Mouse (Mus musculus) megakaryocyte-erythroid progenitor cell, adult 5-6 weeks (primary cell): ENCODE measurements around the gene Copz1. TPM values are rescaled to one million over a fixed set of nuclear protein-coding genes. Genes with fewer than 3 reads are reported as not detected.
A peak's percentile ranks its signal among the peaks of the same experiment; 100 is the strongest.

Experiments
- ATAC-seq: replicated peaks from 2 replicates; pipeline ENCODE4 v1.8.0; 2016; ENCODE audit warnings: mild to moderate bottlenecking, inconsistent platforms; ENCODE audit not compliant: severe bottlenecking, poor library complexity, low FRiP score, low TSS enrichment
- total RNA-seq, 2 experiments: library from RNA; stranded (forward) in 1 of 2; stranded (reverse) in 1 of 2; fragments of 200-1000, 215-1000 nt in 1 of 2; fragments of >200 nt in 1 of 2; fragmentation: Nextera tagmentation in 1 of 2; gene quantifications; 2 replicates each; pipeline ENCODE4 v1.2.3; 2014 to 2017

Copz1 gene
- total RNA-seq, 2 experiments from 2014 or later: 91.2 to 218 TPM

DNA sequence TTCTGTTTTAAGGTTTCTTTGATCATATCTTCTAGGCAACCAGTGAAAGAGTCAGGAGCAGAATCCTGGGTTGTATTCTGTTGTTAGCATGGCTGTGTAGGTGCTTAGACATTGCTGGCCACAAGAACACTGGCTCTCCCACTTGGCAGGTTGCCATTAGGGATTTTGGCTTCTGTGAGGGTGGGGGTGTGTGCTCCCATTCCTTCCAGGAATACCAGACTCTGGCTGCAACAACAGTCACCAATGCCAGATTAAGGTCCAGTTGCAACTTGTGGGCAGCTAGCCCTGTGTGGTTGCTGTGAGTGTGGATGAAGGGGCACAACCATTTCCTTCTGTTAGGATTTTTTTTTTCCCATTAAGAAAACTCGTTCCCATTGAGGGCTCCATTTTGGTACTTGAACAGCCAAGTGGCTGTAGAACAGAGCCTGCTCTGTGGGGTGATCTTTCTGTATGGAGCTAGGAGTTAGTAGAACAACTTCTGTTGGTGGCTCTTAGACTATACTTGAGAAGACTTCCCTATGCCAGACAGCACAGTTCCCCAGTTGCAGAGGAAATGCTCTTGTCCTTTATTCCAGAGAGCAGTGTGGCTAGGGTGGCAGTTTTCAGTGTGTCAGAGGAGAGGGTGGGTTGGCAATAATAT, 13.4 kb downstream of the Copz1 start:
- no peak for ATAC-seq

DNA sequence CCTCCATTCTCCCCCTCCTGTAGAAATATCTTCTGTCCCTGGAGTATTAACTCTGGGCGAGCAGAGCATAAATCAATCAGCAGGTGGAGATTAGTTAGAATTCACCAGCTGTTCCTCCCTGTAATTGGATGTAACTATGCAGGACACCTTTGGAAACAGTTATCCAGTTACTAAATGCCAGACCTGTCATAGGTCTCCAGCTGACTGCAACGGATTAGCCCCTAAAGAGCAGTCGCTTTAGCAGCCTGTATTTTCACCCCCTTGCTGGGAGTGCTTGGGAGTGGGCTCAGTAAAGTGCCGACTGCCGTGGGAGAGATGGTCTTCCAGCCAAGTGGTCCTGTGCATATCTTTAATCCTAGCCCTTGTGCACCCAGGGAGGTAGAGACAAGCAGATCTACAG, 17.1 kb downstream of the Copz1 start:
- ATAC-seq: no peak

DNA sequence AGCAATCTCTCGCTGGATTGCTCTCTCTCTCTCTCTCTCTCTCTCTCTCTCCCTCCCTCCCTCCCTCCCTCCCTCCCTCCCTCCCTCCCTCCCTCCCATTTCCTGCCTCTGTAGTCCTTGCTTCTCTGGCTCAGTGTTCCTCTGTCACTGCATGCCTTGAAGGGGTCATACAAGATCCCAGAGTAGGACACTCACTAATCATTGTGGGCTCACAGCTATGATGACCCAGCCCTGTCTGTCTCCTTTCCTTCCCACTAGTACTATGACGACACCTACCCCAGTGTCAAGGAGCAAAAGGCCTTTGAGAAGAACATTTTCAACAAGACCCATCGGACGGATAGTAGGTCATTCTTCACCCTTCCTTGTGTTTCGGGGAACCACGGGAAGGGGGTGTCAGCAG, 17.9 kb downstream of the Copz1 start:
- no peak for ATAC-seq

DNA sequence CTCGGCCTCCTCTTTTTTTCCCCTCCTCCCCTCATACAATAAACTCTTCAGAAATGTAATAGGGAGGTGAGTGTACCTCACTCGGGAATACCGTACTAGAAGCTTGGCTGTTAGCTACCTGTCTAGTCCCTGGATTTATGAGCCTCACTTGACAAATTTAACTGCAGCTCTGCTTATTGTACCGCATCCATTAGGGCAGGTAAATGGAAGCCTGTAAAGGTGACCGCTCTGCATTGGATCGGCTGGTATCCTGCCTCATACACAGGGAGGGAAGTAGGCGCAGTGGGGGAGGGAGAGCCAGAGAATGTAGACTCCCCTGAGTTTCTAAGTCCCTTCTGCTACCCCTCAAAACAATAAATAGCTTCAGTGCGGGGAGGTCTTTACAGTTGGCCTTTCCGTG, 18.3 kb downstream of the Copz1 start:
- ATAC-seq: no peak

DNA sequence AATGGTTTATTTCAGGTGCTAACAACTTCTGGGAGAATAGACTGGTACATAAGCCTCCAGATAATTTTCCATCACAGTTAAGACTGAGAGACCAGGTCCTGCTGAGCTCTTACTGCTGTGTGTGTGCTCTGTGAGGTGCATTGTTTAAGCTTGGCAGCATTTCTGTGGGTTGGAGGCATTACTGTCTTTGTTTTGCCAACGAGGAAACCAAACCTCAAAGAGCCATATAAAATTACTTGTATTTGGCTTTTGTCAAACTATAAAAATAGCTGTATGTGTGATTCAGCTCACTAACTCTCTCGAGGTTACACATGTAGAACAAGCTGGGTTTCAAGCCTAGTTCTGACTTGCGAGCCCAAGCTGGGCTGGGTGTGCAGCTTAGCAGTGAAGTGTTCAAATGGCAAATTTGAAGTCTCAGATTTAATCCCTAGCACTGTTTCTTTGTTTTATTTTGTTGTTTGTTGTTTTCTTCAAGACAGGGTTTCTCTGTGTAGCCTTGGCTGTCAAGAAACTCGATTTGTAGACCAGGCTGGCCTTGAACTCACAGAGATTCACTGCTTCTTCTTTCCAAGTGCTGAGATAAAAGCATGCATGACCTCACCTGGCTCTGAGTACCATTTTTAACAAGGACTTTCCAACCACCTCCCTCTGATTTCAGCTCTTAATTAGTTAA, 20.3 kb downstream of the Copz1 start:
- no peak for ATAC-seq

DNA sequence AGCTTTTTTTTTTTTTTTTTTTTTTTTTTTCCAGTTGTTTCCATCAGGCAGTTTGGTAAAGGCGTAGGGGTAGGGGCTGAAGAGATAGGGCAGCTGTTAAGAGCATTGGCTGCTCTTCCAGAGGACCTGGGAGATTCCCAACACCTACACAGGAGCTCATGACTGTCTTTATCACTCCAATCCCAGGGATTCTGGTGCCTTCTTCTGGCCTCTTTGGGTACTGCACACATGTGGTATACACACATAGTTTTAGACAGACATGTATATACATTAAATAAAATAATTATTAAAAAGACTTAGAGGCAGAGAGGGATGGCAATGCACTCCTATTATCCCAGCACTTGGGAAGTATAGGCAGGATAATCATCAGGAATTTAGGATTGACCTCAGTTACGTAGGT, 20.9 kb downstream of the Copz1 start:
- ATAC-seq: 0 out of 2 replicates have a peak, but pooled peaks have one; percentile 54

DNA sequence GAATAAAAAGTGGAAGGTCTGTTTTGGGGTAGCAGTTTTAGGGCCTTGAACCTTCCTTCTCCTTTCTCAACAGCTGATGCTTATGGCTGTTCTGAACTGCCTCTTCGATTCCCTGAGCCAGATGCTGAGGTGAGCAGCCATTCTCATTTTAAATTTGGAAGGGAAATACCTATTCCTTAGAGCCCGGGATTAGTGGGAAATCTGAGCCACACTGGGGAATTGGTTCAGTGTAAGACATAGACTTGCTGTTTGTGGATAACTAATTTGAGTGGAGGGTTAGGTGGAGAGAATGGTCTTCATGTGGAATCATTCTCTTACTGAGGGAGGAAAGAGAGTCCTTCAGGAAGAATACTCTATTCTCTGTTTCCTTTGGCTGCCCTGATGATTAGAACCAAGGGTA, 22.1 kb downstream of the Copz1 start:
- no peak for ATAC-seq

DNA sequence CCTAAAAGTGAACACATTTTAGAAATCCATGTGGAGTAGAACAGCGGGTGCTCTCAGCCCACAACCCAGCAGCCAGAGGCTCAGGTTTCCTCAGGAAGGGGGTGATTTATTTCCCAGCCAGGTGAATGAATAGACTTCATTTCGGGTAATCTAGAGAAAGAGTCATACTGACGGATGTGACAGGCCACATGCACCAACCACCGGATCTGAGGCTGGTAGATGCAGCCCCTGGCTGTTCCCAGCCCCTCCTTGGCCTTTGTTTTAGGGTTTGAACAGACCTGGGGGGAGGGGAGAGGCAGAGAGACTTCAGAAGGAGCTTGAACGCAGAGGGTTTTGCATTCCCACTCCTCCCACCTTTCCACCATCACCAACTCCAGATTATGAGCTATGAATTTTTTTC, 23.3 kb downstream of the Copz1 start:
- no peak for ATAC-seq

DNA sequence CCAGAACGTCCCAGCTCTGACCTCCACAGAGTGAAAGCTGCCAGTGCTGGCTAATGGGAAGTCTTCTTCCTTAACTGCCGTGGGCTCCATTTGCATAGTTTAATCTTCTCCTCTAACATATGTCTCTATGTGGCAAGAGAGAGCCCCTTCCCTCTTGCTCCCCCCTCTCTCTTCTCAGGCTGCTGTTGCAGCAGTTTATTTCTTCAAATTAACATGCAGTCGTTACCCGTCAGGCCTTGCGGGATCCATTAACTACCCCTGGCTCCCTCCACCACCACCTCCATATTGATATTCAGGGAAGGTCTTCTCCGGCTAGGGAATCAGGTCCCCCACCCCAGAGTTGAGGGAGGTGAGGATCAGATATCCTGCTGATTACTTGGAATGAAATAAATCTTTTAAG, 24.8 kb downstream of the Copz1 start:
- ATAC-seq: no peak

DNA sequence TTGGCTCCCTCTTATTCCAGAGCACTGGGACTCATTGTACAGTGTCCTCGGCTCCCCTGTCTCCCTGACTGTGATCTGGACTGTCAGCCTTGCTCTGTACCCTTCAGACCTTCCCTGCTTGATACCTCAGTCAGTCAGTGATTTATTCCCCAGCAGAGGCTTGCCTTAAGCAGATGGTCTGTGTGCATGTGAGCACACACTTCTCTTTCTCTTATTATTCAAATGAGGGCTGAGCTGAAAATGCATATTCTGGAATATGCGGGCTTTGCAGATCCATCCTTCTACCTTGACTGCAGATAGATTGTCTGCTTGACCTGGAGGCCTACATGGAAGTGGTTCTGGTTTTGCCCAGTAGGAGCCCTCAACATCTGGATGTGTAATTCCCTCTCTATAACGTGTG, 25.5 kb downstream of the Copz1 start:
- ATAC-seq: no peak

DNA sequence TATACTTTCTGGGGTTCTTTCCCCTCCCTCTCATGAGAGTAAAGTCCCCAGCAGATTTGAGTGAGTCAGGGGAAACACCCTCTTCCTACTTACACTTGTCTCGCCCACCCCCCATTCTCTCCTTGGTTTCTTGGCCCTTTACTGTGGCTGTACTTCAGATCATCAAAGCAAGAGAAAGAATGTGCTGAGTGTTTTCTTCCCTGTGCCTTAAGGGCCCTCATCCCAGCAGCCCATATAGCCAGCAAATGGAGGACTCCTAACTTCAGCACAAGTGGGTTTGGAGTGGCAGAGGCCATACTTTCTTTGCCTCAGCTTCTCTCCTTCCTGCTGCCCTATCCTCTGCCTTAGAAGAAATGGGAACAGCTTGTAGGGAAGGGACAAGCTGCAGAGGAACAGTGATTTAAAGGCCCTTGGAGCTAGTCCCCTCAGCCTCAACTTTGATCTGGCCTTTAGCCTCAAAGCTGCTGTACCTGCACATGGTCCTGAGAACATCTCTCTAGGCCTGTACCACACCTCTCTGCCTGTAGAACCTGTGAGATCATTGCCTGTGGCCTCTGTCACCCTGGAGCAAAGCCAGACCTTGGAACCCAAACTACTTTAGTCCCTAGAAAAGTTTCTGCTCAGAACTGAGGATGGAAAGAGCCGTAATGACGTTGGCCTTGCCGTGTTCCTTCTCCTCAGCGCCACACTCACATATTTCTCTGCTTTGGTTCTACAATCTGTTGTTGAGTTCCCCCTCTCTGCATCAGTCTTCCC, 26.5 kb downstream of the Copz1 start:
- no peak for ATAC-seq

DNA sequence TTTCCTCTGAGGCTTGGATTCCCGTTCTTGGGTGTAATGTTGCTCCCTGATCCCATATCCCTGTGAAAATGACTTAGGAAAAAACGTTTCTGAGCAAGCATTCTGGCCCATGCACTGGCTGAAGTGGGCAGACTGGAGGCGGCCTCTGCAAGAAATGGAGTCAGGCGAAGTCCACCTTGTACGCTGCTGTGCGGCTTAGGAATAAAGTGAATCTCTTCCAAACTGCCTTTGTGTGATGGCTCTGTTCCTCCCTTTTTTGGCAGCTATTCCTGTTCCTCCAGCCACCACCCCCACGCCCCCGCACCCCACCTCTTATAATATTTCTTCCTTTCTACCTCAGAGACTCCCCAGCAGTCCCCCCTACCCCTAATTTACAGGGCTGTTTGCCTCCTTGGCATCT, 27.1 kb downstream of the Copz1 start:
- no peak for ATAC-seq

DNA sequence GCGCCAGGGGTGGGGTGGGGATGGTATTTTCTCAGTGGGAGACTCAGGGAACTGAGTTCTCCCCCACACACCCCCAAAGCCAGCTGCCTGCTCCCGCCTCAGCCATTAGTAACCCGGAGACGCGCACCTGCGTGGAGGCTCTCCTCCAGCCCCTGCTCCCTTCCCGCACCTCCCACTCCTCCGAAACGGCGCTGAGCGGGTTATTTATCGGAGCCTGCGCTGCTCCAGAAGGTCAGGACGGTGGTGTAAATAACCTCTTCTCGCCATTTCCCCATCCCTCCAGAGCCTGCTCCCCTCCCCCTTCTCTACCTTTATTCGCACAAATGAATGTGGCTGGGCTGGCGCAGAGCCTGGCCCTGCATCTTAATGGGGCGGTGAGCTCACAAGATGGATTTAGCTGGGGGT, 27.6 kb downstream of the Copz1 start:
- no peak for ATAC-seq

DNA sequence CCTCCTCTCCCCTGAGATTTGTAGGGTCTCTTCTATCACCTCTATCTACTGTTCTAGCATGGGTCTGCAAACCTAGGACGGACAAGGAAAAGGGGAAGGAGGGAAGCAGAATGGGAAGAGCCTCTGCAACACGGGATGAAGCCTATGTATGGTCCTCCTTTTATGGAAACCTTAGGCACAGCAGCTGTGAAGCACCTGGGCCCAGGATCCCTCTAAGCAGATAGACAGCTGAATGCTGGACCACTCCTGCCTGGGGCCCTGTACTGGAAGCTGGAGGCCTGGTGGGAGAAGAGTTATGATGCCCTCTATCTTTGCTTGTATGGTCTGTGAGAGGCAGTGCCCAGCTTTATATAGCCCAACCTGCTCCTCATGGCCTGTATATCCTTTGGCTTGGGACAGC, 28.0 kb downstream of the Copz1 start:
- no peak for ATAC-seq

DNA sequence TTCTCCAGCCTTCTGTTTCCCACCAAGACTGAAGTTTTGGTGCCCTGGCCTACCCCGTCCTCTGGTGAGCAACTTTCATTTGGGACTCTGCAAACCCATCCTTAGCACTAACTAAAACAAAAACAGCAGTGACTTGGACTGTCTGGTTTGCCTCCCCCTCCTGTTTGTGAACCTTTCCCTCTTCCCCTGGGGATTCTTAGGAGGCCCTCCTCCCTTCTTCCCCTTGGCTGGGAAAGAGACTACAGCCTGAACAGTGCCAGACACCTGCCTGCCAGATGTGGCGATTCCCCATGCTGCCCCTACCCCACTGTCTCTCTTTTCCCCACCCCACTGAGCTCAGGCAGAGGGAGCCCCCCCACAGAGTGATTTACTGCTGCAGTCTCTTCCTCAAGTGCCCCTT, 28.5 kb downstream of the Copz1 start:
- ATAC-seq: no peak

DNA sequence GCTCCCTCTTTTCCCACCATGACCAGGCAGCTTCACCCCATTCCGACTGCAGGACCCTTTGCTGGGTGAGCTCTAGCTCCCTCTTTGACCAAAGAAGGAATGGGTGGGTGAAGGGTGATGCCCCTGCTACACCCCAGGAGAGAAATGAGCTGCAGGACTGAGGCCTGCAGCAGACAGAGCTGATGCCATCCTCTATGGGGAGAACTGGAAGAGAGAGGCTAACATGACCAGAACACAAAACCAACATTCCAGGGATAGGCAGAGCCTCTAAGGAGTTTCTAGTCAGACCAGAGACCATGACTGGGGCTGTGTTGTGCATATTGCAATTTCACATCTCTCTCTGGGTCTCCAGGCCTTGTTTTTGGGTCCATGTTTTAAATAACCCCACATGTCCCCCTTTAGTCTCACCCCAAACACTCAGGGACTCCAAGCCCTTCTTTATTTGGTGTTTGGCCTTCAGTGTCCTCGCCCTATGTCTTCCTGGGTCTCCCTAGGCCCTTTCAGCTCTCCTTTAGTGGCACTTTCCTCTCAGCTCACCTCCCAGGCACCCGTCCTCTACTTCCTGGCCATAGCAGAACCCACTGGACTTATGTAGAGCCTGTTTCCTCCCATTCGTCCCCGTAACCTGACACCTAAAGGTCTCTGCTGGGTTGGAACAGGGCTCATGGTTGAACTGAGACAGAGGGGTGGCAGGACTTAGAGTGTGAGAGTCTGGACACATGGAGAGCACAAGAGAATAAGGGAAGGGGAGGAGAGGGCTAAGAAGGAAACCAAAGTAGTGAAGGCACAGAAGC, 29.2 kb downstream of the Copz1 start:
- ATAC-seq: no peak

DNA sequence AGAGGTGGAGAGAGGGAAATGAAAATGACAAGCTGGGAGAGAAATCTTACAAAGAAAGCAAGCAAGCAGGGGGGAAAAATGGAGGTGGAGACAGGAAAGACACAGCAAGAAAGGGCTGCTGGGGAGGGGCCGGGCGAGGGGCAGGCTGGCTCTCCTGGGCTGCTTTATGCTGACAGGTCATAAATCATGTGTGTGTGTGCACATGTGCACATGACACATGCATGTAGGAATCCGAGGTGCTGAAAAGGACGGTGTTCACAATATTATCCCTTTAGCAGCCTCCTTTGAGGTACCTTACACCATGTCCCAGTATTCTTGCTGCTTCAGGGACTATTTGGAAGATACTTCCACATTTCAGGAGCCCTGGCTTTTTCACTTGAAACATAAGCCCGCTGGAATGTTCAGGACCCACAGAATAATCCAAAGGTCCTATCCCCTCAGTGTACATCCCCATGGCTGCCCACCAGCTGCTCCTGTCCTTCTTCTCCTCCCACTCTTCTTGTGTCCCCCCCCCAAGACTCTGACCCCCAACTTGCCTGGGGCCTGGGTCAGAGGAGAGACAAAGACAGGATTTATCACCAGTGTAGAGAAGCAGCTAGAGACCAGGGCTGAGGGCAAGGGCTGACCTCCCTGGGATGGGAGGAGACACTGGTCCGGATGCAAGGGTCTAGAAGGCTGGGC, 30.0 kb downstream of the Copz1 start:
- no peak for ATAC-seq

DNA sequence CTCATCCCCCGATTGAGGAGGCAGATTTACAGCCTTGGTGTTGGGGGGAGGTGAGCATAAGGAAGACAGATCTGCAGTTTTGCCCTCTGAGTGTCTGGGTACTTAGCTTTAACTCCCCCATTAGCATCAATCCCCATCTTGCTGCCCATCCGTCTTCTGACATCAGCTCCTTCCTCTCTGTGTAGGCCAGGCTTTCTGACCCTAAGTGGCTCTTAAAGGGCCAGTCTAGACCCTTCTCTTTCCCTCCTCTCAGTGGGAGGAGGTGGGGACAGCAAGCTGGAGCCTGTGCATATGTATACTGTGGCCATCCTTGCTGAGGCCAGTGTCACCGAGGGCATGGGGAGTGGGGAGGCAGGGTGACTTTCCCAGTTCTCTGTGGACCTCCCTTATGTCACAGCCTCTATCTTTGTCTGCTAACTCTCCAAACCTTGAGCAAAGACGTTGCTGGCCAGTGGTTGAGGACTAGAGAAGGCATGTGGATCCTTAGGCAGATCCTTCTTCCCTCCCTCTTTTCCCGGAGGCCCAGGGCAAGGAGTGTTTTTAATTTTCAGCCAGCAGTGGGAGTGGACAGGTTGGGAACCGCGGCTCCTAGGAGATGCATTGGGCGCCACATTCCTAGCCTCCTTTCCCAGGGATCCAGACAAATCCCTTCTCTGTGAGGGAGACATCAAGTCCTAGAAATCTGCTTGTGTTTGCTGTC, 31.6 kb downstream of the Copz1 start:
- ATAC-seq: no peak

DNA sequence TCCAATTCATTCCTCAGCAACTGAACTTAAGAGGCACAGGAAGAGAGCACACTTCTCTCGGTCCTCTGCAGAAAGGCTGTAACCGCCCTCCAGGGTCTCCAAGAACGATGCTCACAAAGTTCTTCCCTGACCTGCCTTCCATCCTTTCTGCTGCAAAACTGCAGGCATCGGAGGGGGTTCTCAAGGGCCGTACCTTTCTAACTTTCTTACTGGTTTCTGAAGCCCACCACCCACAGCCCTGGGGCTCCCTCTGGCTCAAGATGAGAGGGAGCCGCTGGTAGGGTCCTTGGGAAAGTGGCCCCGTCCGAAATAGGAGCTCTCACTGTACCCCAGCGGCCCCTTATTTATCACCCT, 32.1 kb downstream of the Copz1 start:
- no peak for ATAC-seq
